Mouse (Mus musculus): ENCODE measurements around the gene Spcs1. TPM values are rescaled to one million over a fixed set of nuclear protein-coding genes. Genes with fewer than 3 reads are reported as not detected.

The Spcs1 gene
- polyA plus RNA-seq, 1 experiment, result 85.6 TPM

- WGBS, result 0% methylated on average over 2 of the region's 2 CpGs
- peak overlapping the region; percentile 98 for H3K4me3 ChIP-seq (replicated peaks; ENCODE audit: control insufficient read depth, low read depth, low read length)
- no peak for TF ChIP-seq POLR2A (IDR thresholded peaks at IDR 0.05; ENCODE audit: borderline replicate concordance, control insufficient read depth, low read depth, low read length)
- peak; percentile 20; the same call in 1 of the 2 replicates for TF ChIP-seq CTCF (IDR thresholded peaks at IDR 0.05; ENCODE audit: control insufficient read depth, insufficient read depth, low read length)
- H3K27ac ChIP-seq (ENCODE audit: control insufficient read depth, insufficient read depth, low read depth, low read length, poor library complexity), result no peak overlapping the region
- H3K4me1 ChIP-seq (ENCODE audit: control insufficient read depth, insufficient read depth, low read length), result peaks cover 2% of the 10 kb centered on the region; the same call in 1 of the 2 replicates
Observed at GRCm38 (mm10) chr14:31017854-31018253, 16.4 kb upstream of the Spcs1 start.

GRCm38 (mm10) chr14:31016063-31016462, 14.6 kb upstream of the Spcs1 start:
- WGBS, result 30% methylated on average over 1 of the region's 1 CpGs
- peaks cover 2% of the 10 kb centered on the region; the same call in 1 of the 2 replicates for H3K4me1 ChIP-seq (ENCODE audit: control insufficient read depth, insufficient read depth, low read length)
- H3K27ac ChIP-seq (ENCODE audit: control insufficient read depth, insufficient read depth, low read depth, low read length, poor library complexity), result no peak overlapping the region
- TF ChIP-seq POLR2A (IDR thresholded peaks at IDR 0.05; ENCODE audit: borderline replicate concordance, control insufficient read depth, low read depth, low read length), result no peak
- no peak for TF ChIP-seq CTCF (IDR thresholded peaks at IDR 0.05; ENCODE audit: control insufficient read depth, insufficient read depth, low read length)
- no peak overlapping the region for H3K4me3 ChIP-seq (replicated peaks; ENCODE audit: control insufficient read depth, low read depth, low read length)

GRCm38 (mm10) chr14:31013928-31014327, 12.5 kb upstream of the Spcs1 start:
- H3K4me3 ChIP-seq (replicated peaks; ENCODE audit: control insufficient read depth, low read depth, low read length), result no peak overlapping the region
- TF ChIP-seq POLR2A (IDR thresholded peaks at IDR 0.05; ENCODE audit: borderline replicate concordance, control insufficient read depth, low read depth, low read length) (no peak), CTCF (IDR thresholded peaks at IDR 0.05; ENCODE audit: control insufficient read depth, insufficient read depth, low read length) (no peak)
- WGBS, result 84% methylated on average over 2 of the region's 2 CpGs
- H3K4me1 ChIP-seq (ENCODE audit: control insufficient read depth, insufficient read depth, low read length), result no peaks in the 10 kb centered on the region; the same call in 1 of the 2 replicates
- no peak overlapping the region for H3K27ac ChIP-seq (ENCODE audit: control insufficient read depth, insufficient read depth, low read depth, low read length, poor library complexity)

GRCm38 (mm10) chr14:31011588-31011987, 10.1 kb upstream of the Spcs1 start:
- no peak overlapping the region for H3K27ac ChIP-seq (ENCODE audit: control insufficient read depth, insufficient read depth, low read depth, low read length, poor library complexity)
- no peak overlapping the region for H3K4me3 ChIP-seq (replicated peaks; ENCODE audit: control insufficient read depth, low read depth, low read length)
- no peaks in the 10 kb centered on the region; the same call in 1 of the 2 replicates for H3K4me1 ChIP-seq (ENCODE audit: control insufficient read depth, insufficient read depth, low read length)
- no peak for TF ChIP-seq CTCF (IDR thresholded peaks at IDR 0.05; ENCODE audit: control insufficient read depth, insufficient read depth, low read length)
- 82% methylated on average over 3 of the region's 3 CpGs for WGBS

GRCm38 (mm10) chr14:31006779-31007178, 5.3 kb upstream of the Spcs1 start:
- TF ChIP-seq CTCF (IDR thresholded peaks at IDR 0.05; ENCODE audit: control insufficient read depth, insufficient read depth, low read length), result no peak
- TF ChIP-seq POLR2A (IDR thresholded peaks at IDR 0.05; ENCODE audit: borderline replicate concordance, control insufficient read depth, low read depth, low read length), result no peak
- H3K4me1 ChIP-seq (ENCODE audit: control insufficient read depth, insufficient read depth, low read length), result no peaks in the 10 kb centered on the region; the same call in 1 of the 2 replicates
- WGBS, result 71% methylated on average over 5 of the region's 5 CpGs
- 0 out of 2 replicates have a peak overlapping the region, but pooled peaks have one; percentile 24 for H3K27ac ChIP-seq (ENCODE audit: control insufficient read depth, insufficient read depth, low read depth, low read length, poor library complexity)
- no peak overlapping the region for H3K4me3 ChIP-seq (replicated peaks; ENCODE audit: control insufficient read depth, low read depth, low read length)

- TF ChIP-seq POLR2A (IDR thresholded peaks at IDR 0.05; ENCODE audit: borderline replicate concordance, control insufficient read depth, low read depth, low read length) (no peak), CTCF (IDR thresholded peaks at IDR 0.05; ENCODE audit: control insufficient read depth, insufficient read depth, low read length) (no peak)
- H3K4me1 ChIP-seq (ENCODE audit: control insufficient read depth, insufficient read depth, low read length), result no peaks in the 10 kb centered on the region; the same call in 1 of the 2 replicates
- WGBS, result 62% methylated on average over 2 of the region's 2 CpGs
- H3K27ac ChIP-seq (ENCODE audit: control insufficient read depth, insufficient read depth, low read depth, low read length, poor library complexity), result no peak overlapping the region
- no peak overlapping the region for H3K4me3 ChIP-seq (replicated peaks; ENCODE audit: control insufficient read depth, low read depth, low read length)
Observed at GRCm38 (mm10) chr14:31004527-31004926, 3.1 kb upstream of the Spcs1 start.

- no peak for TF ChIP-seq CTCF (IDR thresholded peaks at IDR 0.05; ENCODE audit: control insufficient read depth, insufficient read depth, low read length)
- TF ChIP-seq POLR2A (IDR thresholded peaks at IDR 0.05; ENCODE audit: borderline replicate concordance, control insufficient read depth, low read depth, low read length), result no peak
- H3K27ac ChIP-seq (ENCODE audit: control insufficient read depth, insufficient read depth, low read depth, low read length, poor library complexity), result peak overlapping the region; percentile 94
- no peaks in the 10 kb centered on the region; the same call in 1 of the 2 replicates for H3K4me1 ChIP-seq (ENCODE audit: control insufficient read depth, insufficient read depth, low read length)
- under 1% methylated on average over 21 of the region's 21 CpGs for WGBS
- H3K4me3 ChIP-seq (replicated peaks; ENCODE audit: control insufficient read depth, low read depth, low read length), result peak overlapping the region; percentile 100
Observed at GRCm38 (mm10) chr14:31000816-31001306, 611 bp downstream of the Spcs1 start.

- 54% methylated on average over 10 of the region's 10 CpGs for WGBS
Observed at GRCm38 (mm10) chr14:31000356-31000755, 1.1 kb downstream of the Spcs1 start.

GRCm38 (mm10) chr14:30996417-30996816, 5.1 kb downstream of the Spcs1 start:
- no peak for TF ChIP-seq POLR2A (IDR thresholded peaks at IDR 0.05; ENCODE audit: borderline replicate concordance, control insufficient read depth, low read depth, low read length)
- TF ChIP-seq CTCF (IDR thresholded peaks at IDR 0.05; ENCODE audit: control insufficient read depth, insufficient read depth, low read length), result no peak

More at GRCm38 (mm10) chr14:31000356-31000755, 1.1 kb downstream of the Spcs1 start:
- no peak overlapping the region for H3K4me3 ChIP-seq (replicated peaks; ENCODE audit: control insufficient read depth, low read depth, low read length)
- no peak overlapping the region for H3K27ac ChIP-seq (ENCODE audit: control insufficient read depth, insufficient read depth, low read depth, low read length, poor library complexity)
- H3K4me1 ChIP-seq (ENCODE audit: control insufficient read depth, insufficient read depth, low read length), result no peaks in the 10 kb centered on the region; the same call in 1 of the 2 replicates
- TF ChIP-seq CTCF (IDR thresholded peaks at IDR 0.05; ENCODE audit: control insufficient read depth, insufficient read depth, low read length), result no peak

More at GRCm38 (mm10) chr14:30996417-30996816, 5.1 kb downstream of the Spcs1 start:
- H3K4me3 ChIP-seq (replicated peaks; ENCODE audit: control insufficient read depth, low read depth, low read length), result no peak overlapping the region
- no peak overlapping the region for H3K27ac ChIP-seq (ENCODE audit: control insufficient read depth, insufficient read depth, low read depth, low read length, poor library complexity)
- H3K4me1 ChIP-seq (ENCODE audit: control insufficient read depth, insufficient read depth, low read length), result no peaks in the 10 kb centered on the region
